Mouse (Mus musculus) gastrocnemius, adult 18-20 months (tissue): ENCODE measurements around the gene Pon2. TPM values are rescaled to one million over a fixed set of nuclear protein-coding genes. Genes with fewer than 3 reads are reported as not detected.
"Not testable (repeated sequence)": the region's sequence is repeated elsewhere in the genome, so short reads cannot be mapped to it uniquely, and the experiment has no call there.

Experiments used
- DNase-seq: peaks from one replicate; pipeline ENCODE4 v3.0.0; 2021; ENCODE audit warnings: low spot score
- long read RNA-seq, 2 experiments: library from polyadenylated mRNA; stranded (forward); transcript quantifications; one replicate each; pipeline ENCODE4 v2.0.0; 2021
- total RNA-seq, 2 experiments: library from RNA; stranded (reverse); gene quantifications; 2 replicates each; pipeline ENCODE4 v1.2.3; 2021

Pon2 gene
- 10 to 100 TPM; 18.2 to 19.2 TPM for total RNA-seq
- long read RNA-seq, experiment 1, transcript Pon2-201 (9 exons, 2,409 nt) = major isoform, 19 of 28 reads
- long read RNA-seq, experiment 1, partial matches to known transcripts = 2 of 28 reads
- long read RNA-seq, experiment 1, other reads (novel, unspliced or antisense) = 7 of 28 reads
- long read RNA-seq, experiment 2, transcript Pon2-201 (9 exons, 2,409 nt) = major isoform, 21 of 29 reads
- long read RNA-seq, experiment 2, partial matches to known transcripts = 1 of 29 reads
- long read RNA-seq, experiment 2, other reads (novel, unspliced or antisense) = 7 of 29 reads

- peak; percentile 81 for DNase-seq
Measured at GRCm38 (mm10) chr6:5298092-5298554, at the start of gene Pon2. Gene Pon2 (minus strand): TSS chr6:5298455.

- no peak for DNase-seq
Measured at GRCm38 (mm10) chr6:5344255-5344654, 46.0 kb upstream of the Pon2 start.

GRCm38 (mm10) chr6:5339283-5339682 lies 41.0 kb upstream of the Pon2 start:
- not testable (repeated sequence) for DNase-seq

- DNase-seq = not testable (repeated sequence)
Measured at GRCm38 (mm10) chr6:5338781-5339180, 40.5 kb upstream of the Pon2 start.

GRCm38 (mm10) chr6:5336016-5336415 lies 37.8 kb upstream of the Pon2 start:
- not testable (repeated sequence) for DNase-seq

- DNase-seq = no peak
Measured at GRCm38 (mm10) chr6:5334021-5334420, 35.8 kb upstream of the Pon2 start.

GRCm38 (mm10) chr6:5332560-5333150 lies 34.4 kb upstream of the Pon2 start:
- no peak for DNase-seq

- no peak for DNase-seq
Measured at GRCm38 (mm10) chr6:5325122-5325521, 26.9 kb upstream of the Pon2 start.

- DNase-seq = not testable (repeated sequence)
Measured at GRCm38 (mm10) chr6:5324101-5324500, 25.8 kb upstream of the Pon2 start.

- DNase-seq = no peak
Measured at GRCm38 (mm10) chr6:5316630-5317029, 18.4 kb upstream of the Pon2 start.

- no peak for DNase-seq
Measured at GRCm38 (mm10) chr6:5315053-5315759, 17.0 kb upstream of the Pon2 start.

GRCm38 (mm10) chr6:5313951-5314590 lies 15.8 kb upstream of the Pon2 start:
- DNase-seq = no peak

GRCm38 (mm10) chr6:5310491-5310890 lies 12.2 kb upstream of the Pon2 start:
- DNase-seq = no peak

GRCm38 (mm10) chr6:5309595-5310197 lies 11.4 kb upstream of the Pon2 start:
- DNase-seq = peak; percentile 30

- no peak for DNase-seq
Measured at GRCm38 (mm10) chr6:5305926-5306325, 7.7 kb upstream of the Pon2 start.

GRCm38 (mm10) chr6:5304956-5305355 lies 6.7 kb upstream of the Pon2 start:
- no peak for DNase-seq

GRCm38 (mm10) chr6:5300629-5301028 lies 2.4 kb upstream of the Pon2 start:
- no peak for DNase-seq

- DNase-seq = no peak
Measured at GRCm38 (mm10) chr6:5299561-5299960, 1.3 kb upstream of the Pon2 start.

GRCm38 (mm10) chr6:5297321-5298091 lies 749 bp downstream of the Pon2 start:
- peak; percentile 48 for DNase-seq

- no peak for DNase-seq
Measured at GRCm38 (mm10) chr6:5296067-5296466, 2.2 kb downstream of the Pon2 start.
